Mouse (Mus musculus) embryonic fibroblast, embryonic 13.5 days (primary cell): ENCODE data around the gene Dok5.

Experiments
- CTCF ChIP-seq: IDR thresholded peaks from 2 replicates; pipeline ENCODE4 v1.5.1; 2011; ENCODE audit warnings: mild to moderate bottlenecking, control low read depth, low read length, moderate library complexity, borderline replicate concordance; ENCODE audit not compliant: insufficient read depth
- POLR2A ChIP-seq: IDR thresholded peaks from 2 replicates; pipeline ENCODE4 v1.6.1; 2011; ENCODE audit warnings: low read depth, mild to moderate bottlenecking, control low read depth, low read length, moderate library complexity

DNA sequence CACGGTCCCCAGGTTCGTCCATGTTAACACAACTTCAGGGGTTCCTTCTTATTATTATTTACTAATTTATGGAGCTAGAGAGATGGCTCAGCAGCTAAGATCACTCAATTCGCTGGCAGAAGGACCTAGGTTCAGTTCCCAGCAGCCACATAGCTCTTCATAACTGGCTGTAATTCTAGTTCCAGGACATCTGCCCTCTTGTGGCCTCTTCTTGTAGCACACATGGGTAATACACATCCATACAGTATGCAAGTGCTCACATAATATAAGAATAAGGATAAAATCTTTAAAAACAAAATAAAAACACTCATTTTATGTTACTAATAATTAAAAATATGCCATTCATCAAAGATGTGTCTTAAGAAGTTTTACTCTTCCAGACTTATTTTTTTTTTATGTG lies 23.9 kb upstream of the Dok5 start:
- TF ChIP-seq CTCF (no peak), POLR2A (no peak)
